Mouse (Mus musculus) cerebellum, adult 8-10 months (tissue): ENCODE results near the gene H2-Eb1.
A peak's percentile ranks its signal among the peaks of the same experiment; 100 is the strongest.

Experiments used
- DNase-seq: peaks from one replicate; pipeline ENCODE4 v3.0.0; 2022

Gene H2-Eb1

GRCm38 (mm10) chr17:34305380-34306030 lies at the start of gene H2-Eb1:
Gene H2-Eb1, plus strand, starts transcription at chr17:34305867.
- DNase-seq, result peak; percentile 52

- DNase-seq, result no peak
These were observed 49.2 kb upstream of the H2-Eb1 start for GRCm38 (mm10) chr17:34256501-34256900.

- peak; percentile 36 for DNase-seq
These were observed 47.9 kb upstream of the H2-Eb1 start, which contains the start of gene H2-Ab1 for GRCm38 (mm10) chr17:34257594-34258375. Gene H2-Ab1, plus strand, starts transcription at chr17:34257689.

GRCm38 (mm10) chr17:34260551-34260950 lies 45.1 kb upstream of the H2-Eb1 start:
- no peak for DNase-seq

GRCm38 (mm10) chr17:34261502-34261901 lies 44.2 kb upstream of the H2-Eb1 start:
- peak; percentile 19 for DNase-seq

GRCm38 (mm10) chr17:34263068-34263467 lies 42.6 kb upstream of the H2-Eb1 start:
- DNase-seq, result peak; percentile 56

GRCm38 (mm10) chr17:34263811-34264371 lies 41.8 kb upstream of the H2-Eb1 start:
- DNase-seq, result no peak

- DNase-seq, result no peak
These were observed 41.0 kb upstream of the H2-Eb1 start for GRCm38 (mm10) chr17:34264452-34265351.

GRCm38 (mm10) chr17:34268262-34268661 lies 37.4 kb upstream of the H2-Eb1 start:
- DNase-seq, result no peak

- DNase-seq, result no peak
These were observed 36.9 kb upstream of the H2-Eb1 start for GRCm38 (mm10) chr17:34268748-34269147.

- DNase-seq, result no peak
These were observed 35.9 kb upstream of the H2-Eb1 start for GRCm38 (mm10) chr17:34269817-34270216.

- DNase-seq, result no peak
These were observed 35.4 kb upstream of the H2-Eb1 start for GRCm38 (mm10) chr17:34270230-34270629.

GRCm38 (mm10) chr17:34270940-34271339 lies 34.7 kb upstream of the H2-Eb1 start:
- DNase-seq, result no peak

- no peak for DNase-seq
These were observed 33.6 kb upstream of the H2-Eb1 start for GRCm38 (mm10) chr17:34272102-34272501.

GRCm38 (mm10) chr17:34280499-34281038 lies 25.1 kb upstream of the H2-Eb1 start:
- no peak for DNase-seq

GRCm38 (mm10) chr17:34281836-34282235 lies 23.8 kb upstream of the H2-Eb1 start:
- no peak for DNase-seq

- no peak for DNase-seq
These were observed 20.3 kb upstream of the H2-Eb1 start for GRCm38 (mm10) chr17:34285371-34285770.

GRCm38 (mm10) chr17:34285848-34286247 lies 19.8 kb upstream of the H2-Eb1 start:
- DNase-seq, result no peak

- no peak for DNase-seq
These were observed 19.2 kb upstream of the H2-Eb1 start for GRCm38 (mm10) chr17:34286501-34286900.

- no peak for DNase-seq
These were observed 18.7 kb upstream of the H2-Eb1 start for GRCm38 (mm10) chr17:34286999-34287398.

GRCm38 (mm10) chr17:34287648-34288047 lies 18.0 kb upstream of the H2-Eb1 start, which contains the start of gene H2-Aa:
Gene H2-Aa, minus strand, starts transcription at chr17:34287823.
- peak; percentile 48 for DNase-seq

- no peak for DNase-seq
These were observed 17.5 kb upstream of the H2-Eb1 start for GRCm38 (mm10) chr17:34288131-34288530.
